Mouse (Mus musculus) right cerebral cortex, postnatal 36 days (tissue): ENCODE results near the gene Arhgef5.
"Not testable (repeated sequence)": the region's sequence is repeated elsewhere in the genome, so short reads cannot be mapped to it uniquely, and the experiment has no call there.

ENCODE experiments used
- DNase-seq, 2 experiments: peaks; one replicate each; pipeline ENCODE4 v3.0.0; 2022; ENCODE audit warnings: low spot score in 2 of 2, mixed read lengths in 1 of 2

Arhgef5 gene

GRCm38 (mm10) chr6:43265363-43266041 is at the start of gene Arhgef5:
Gene Arhgef5, plus strand, starts transcription at chr6:43265582.
- no peak for DNase-seq

GRCm38 (mm10) chr6:43231255-43231654 is 34.1 kb upstream of the Arhgef5 start, which contains the start of gene Olfr47:
Gene Olfr47, plus strand, starts transcription at chr6:43231529.
- DNase-seq = not testable (repeated sequence)

GRCm38 (mm10) chr6:43242061-43242460 is 23.3 kb upstream of the Arhgef5 start:
- DNase-seq = no peak

GRCm38 (mm10) chr6:43247396-43247795 is 18.0 kb upstream of the Arhgef5 start:
- no peak for DNase-seq

DNA sequence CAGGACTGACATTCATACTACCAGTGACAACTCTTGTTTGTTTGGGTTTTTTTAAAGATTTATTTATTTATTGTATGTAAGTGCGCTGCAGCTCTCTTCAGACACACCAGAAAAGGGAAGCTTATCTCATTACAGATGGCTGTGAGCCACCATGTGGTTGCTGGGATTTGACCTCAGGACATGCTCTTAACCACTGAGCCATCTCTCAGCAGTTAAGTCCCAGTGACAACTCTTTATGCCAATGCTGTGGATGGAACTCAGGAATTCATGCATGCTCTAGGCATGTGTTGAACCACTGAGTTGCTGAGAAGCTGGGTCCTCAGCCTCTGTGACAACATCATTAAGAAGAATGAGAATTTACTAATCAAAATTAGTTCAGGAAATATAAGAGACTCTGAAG is 12.4 kb upstream of the Arhgef5 start:
- no peak for DNase-seq

GRCm38 (mm10) chr6:43254193-43254926 is 11.0 kb upstream of the Arhgef5 start:
- DNase-seq = no peak

GRCm38 (mm10) chr6:43260756-43261155 is 4.6 kb upstream of the Arhgef5 start:
- DNase-seq = no peak

DNA sequence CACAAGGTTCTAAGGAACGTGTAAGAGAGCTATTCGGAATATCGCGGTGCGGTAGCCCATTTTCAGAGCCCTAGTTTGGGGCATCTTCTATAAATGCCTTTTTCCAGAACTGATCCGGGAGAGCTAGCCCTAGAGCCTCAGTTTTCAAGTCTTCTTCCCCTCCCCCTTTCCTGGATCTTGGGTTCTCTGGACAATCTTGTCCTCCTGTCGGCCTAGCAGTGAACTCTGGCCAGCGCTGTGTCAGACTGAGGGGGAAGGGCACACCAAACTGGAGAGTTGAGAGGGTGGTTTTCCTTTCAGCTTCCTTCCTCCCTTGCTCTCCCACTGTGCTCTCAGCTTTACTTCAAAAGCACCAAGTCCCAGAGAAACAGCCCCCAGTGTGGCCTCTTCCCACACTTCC is 974 bp downstream of the Arhgef5 start:
- DNase-seq = no peak

DNA sequence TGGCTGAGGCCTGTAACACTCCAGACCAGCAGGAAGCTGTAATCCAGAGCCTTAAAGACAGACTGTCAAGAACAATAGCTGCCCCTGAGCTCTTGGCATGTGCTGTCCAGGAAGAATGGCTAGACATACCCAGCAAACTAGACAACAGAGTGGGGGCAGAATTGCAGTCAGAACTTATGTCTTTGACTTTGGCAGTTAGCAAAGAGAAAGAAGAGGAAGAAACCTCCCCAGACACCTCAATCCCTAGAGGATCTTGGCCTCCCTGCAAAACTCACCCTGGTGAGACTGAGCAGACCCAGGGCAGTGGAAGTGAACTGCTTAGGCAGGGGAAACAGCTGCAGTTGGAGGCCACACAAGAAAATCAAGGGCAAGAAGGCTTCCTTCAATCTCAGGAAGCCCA is 7.2 kb downstream of the Arhgef5 start:
- DNase-seq = no peak

- DNase-seq = no peak
These were observed 8.7 kb downstream of the Arhgef5 start for GRCm38 (mm10) chr6:43274123-43274522.

GRCm38 (mm10) chr6:43278247-43278646 is 12.9 kb downstream of the Arhgef5 start:
- DNase-seq = no peak

DNA sequence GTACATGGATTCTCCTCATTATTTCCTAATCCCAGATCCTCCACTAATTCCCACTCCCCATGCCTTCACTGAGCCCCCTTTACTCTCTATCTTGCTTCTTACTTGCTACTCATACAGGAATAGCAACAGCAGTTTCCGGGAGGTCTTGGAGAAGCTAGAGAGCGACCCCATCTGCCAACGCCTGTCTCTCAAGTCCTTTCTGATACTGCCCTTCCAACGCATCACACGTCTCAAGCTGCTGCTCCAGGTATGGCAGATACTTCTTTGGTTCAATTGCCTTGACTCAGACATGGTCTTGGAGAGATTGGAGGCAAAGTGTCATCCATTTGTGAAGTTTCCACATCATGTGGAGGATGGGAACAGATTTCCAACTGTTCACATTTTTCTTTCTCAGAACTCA is 15.1 kb downstream of the Arhgef5 start:
- DNase-seq = no peak

- DNase-seq = no peak
These were observed 26.7 kb downstream of the Arhgef5 start for GRCm38 (mm10) chr6:43292041-43292440.

GRCm38 (mm10) chr6:43292471-43293076 is 27.2 kb downstream of the Arhgef5 start:
- DNase-seq = no peak

- no peak for DNase-seq
These were observed 27.8 kb downstream of the Arhgef5 start for GRCm38 (mm10) chr6:43293175-43293574.

DNA sequence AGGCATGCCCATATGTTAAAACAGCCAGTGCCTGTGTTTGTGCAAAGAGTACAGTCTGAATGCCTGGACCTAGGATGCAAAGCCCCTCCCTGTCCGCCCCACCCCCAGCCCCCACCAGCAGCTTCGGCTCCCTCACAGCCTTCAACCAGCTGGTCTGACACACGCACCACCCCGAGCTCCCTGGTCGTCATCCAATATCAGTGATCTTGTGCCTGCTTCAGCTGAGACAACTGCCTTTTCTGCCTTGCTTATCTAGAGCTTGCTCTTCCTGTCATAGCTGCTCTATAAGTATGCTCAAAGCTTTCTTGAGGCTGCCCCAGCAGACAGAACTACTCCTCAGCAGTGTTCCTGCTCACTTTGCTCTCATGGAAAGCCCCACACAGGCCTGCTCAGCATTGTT is 30.5 kb downstream of the Arhgef5 start:
- DNase-seq = no peak

DNA sequence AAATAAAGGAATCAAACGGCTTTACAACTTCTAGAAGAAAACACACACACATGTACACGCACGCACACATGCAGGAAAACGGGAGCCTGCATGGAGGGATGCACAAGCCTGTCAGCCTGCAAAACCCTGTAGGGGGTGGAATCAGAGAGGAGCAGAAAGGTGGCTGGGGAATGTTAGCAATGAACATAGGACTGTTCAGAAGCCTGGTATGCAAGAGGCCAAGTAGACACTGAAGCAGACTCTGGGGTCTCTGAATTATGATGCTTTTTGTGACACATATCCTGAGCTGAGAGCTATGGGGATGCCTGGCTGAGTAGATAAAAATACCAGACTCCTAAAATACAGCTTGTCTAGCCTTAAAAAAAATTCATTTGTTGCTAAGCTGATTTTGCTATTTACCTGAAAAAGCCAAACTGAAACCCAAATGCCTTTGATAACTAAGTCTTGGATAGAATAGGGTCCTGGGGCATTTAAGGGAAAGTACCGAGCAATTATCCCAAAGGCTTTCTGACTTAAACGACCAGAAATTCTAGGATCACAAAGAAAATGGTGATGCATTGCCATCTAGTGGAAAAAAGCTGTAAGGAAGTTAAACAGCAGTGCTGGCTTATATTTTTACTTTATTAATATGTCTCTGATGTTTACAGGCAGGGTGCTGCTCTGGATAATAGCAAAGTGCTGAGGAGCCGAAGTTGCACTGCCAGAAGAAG is 31.6 kb downstream of the Arhgef5 start:
- DNase-seq = no peak

DNA sequence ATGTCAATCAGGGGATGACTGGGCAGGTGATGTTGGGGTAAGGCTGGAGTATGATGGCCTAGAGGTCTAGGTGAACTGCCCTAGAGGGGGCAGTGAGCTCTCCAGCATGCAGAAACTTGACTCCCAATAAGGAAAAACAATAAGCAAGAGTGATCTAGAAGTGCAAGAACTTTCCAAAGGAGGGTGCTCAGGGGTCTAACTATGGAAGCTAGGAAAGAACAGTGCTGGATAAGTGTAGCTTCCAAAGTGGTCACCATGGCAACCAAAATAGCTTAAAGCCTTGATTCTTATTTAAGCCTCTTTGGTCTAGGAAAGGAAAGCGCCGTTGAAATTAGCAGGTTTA is 32.1 kb downstream of the Arhgef5 start:
- DNase-seq = no peak

DNA sequence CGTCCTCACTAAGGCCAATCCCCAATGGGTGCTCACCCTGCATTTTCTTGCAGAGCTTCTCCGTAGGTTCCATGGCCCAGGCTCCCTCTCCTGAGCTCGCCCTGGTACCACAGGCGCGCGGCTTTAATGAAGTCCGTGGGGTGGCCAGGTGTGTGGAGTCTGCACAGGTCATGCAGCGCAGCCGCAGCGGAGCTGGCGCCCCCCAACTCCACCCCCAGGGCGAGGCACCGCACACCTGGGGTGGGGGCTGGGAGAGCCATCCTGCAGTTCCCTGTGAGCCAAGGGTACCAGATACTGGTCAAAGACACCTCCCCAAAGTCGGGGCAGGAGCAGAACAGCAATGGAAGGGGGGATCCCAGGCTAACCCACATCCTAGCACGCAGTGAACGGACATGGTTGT is 44.1 kb downstream of the Arhgef5 start, which contains the start of gene Nobox:
TSS of gene Nobox (minus strand) at position 101 of the 400 bp plus-strand sequence.
- DNase-seq = no peak

- DNase-seq = no peak
These were observed 44.7 kb downstream of the Arhgef5 start for GRCm38 (mm10) chr6:43310071-43310470.

DNA sequence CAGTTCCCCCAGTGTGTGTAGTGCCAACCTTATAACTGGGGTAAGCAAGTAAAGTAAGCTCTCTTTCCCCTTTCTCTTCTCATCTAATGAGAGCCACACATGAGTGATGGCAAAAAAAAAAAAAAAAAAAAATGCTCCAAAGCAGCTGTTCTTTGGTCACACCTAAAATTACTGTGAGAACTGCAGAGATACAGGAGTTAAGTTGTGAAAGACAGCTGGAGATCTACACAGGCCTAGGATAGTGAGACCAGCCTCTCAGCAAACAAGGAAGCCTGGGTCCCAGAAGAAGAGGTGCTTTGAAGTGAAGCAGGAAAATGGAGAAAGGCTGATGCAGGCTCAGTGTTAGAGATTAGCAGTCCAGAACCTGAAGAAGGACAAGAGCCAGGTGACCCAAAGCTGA is 47.2 kb downstream of the Arhgef5 start:
- no peak for DNase-seq

DNA sequence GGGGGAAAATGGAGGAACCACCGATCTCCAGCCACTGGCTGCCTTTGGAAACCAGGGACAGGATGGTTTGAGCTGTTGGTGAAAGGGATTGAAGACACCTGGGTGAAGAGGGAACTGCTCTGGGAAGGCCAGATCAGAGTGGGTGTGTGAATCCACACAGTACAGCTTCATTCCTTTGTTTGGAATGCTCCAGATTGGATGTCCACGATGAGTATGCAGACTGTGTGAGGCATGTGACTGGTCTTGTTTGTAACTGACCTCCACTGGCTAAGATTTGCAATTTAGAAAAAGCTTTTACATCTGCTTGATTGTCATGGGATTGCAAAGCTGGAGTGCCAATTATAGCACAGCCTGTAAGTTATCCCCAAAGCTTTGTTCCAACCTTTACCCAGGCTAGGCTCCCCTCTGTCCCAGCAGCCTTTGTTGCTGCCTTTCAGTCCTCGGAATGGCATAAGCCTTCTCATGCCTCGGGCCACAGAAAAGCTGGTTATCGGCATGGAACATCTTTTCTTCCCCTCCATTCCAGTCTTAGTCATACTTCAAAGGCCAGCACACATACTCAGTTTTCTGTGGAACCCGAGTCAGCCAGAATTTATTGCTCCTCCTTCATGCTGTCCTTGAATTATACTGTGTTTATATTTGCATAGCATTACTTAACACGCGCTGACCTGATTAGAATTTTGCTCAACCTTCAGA is 47.7 kb downstream of the Arhgef5 start:
- DNase-seq = no peak
